In genomic region chr10:96442165-96442564, GRCm38 (mm10) we compare ENCODE assay signal across 14 mouse cellular contexts.
"Had no signal": no experiment of that assay in that cellular context is flagged by ENCODE, and none has a peak within 500 bp of the region (broad histone marks: within the 10 kb centered on the region; RNA-seq: fewer than 3 reads in every experiment).

No protein-coding gene starts in this region.

- H3K27ac ChIP-seq: midbrain, embryonic 10.5 days; midbrain, embryonic 12.5 days; neural tube, embryonic 13.5 days had no signal

- H3K9me3 ChIP-seq: midbrain, embryonic 10.5 days; midbrain, embryonic 12.5 days had no signal

- H3K36me3 ChIP-seq: midbrain, embryonic 10.5 days; midbrain, embryonic 12.5 days; neural tube, embryonic 13.5 days had no signal

- ATAC-seq: midbrain, embryonic 16.5 days had no signal

- H3K4me2 ChIP-seq: lung, embryonic 14.5 days; midbrain, embryonic 12.5 days; neural tube, embryonic 13.5 days had no signal

- H3K9ac ChIP-seq: lung, embryonic 14.5 days; midbrain, embryonic 12.5 days; neural tube, embryonic 13.5 days had no signal

- H3K4me1 ChIP-seq: midbrain, embryonic 10.5 days; midbrain, embryonic 12.5 days; neural tube, embryonic 13.5 days had no signal

- H3K27me3 ChIP-seq: midbrain, embryonic 12.5 days; neural tube, embryonic 13.5 days had no signal

- H3K4me3 ChIP-seq: midbrain, embryonic 10.5 days; midbrain, embryonic 12.5 days; myocyte; neural tube, embryonic 13.5 days had no signal

- DNase-seq: lung, adult 18-20 months; lung, embryonic 14.5 days; lung, postnatal 10 days; lung, postnatal 4 days; midbrain, embryonic 14.5 days; right cerebral cortex, postnatal 14 days; thymus, adult 18-20 months; thymus, postnatal 14 days; thymus, postnatal 36 days had no signal
